ENCODE assay signal across 9 mouse cellular contexts in the genomic region with DNA sequence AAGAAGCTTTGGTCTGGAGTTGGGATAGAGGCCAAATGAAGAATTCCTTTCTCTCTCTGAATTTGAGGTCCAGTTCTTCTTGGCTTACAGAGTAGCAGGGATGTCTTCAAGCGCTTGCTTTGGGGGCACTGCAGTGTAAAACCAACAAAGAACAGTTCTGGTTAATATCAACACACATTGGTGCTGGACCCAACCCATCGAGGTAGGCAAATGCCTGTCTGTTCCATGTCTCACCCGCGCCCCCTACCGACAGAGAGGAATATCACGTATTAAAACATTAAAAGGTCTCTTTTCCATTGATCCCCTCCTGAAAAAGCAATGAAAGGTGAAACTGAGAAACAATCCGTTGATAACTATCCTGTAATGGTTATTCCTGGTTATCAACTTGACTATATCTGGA. TPM values are rescaled to one million over a fixed set of nuclear protein-coding genes. Genes with fewer than 3 reads are reported as not detected.
DNase-seq lines count a peak whose midpoint lies in the region; ATAC-seq lines count a peak whose summit lies in the region.
"Had no signal": no experiment of that assay in that cellular context is flagged by ENCODE, and none has a peak within 500 bp of the region (broad histone marks: within the 10 kb centered on the region; RNA-seq: fewer than 3 reads in every experiment).

No protein-coding gene starts in this region.

- no peak overlapping the region for H3K9ac ChIP-seq in midbrain, embryonic 11.5 days (ENCODE audit: low read length)
- no peak overlapping the region for H3K9ac ChIP-seq in midbrain, embryonic 13.5 days (replicated peaks)
- H3K9ac ChIP-seq in liver, embryonic 12.5 days: no peak overlapping the region

- H3K36me3 ChIP-seq in midbrain, embryonic 11.5 days (ENCODE audit: control insufficient read depth, insufficient read depth, low read length): no peaks in the 10 kb centered on the region
- H3K36me3 ChIP-seq in midbrain, embryonic 13.5 days: no peaks in the 10 kb centered on the region
- H3K36me3 ChIP-seq in liver, embryonic 12.5 days: no peaks in the 10 kb centered on the region

- H3K4me3 ChIP-seq in midbrain, embryonic 11.5 days (ENCODE audit: low read depth, low read length): no peak overlapping the region
- H3K4me3 ChIP-seq in midbrain, embryonic 13.5 days (replicated peaks): no peak overlapping the region
- no peak overlapping the region for H3K4me3 ChIP-seq in liver, embryonic 12.5 days
- H3K4me3 ChIP-seq: erythroblast, embryonic 14.5 days had no signal

- DNase-seq in midbrain, embryonic 11.5 days (ENCODE audit: low spot score, missing footprints): peak; percentile 89
- peak; percentile 78 for DNase-seq in c-Kit-positive CD71-positive TER-119-negative erythroid progenitor cells, embryonic 14.5 days (ENCODE audit: low read depth)
- DNase-seq in gastrocnemius, adult 18-20 months (ENCODE audit: low spot score): peak; percentile 82
- DNase-seq in kidney, postnatal 10 days: peak; percentile 89
- DNase-seq in retina, embryonic 14.5 days (ENCODE audit: low spot score): peak; percentile 84
- DNase-seq in thymus, postnatal 14 days: peak; percentile 80

- H3K4me1 ChIP-seq in midbrain, embryonic 11.5 days (ENCODE audit: control insufficient read depth, insufficient read depth, low read length): no peaks in the 10 kb centered on the region
- H3K4me1 ChIP-seq in midbrain, embryonic 13.5 days (replicated peaks): no peaks in the 10 kb centered on the region
- H3K4me1 ChIP-seq in liver, embryonic 12.5 days: peaks cover 40% of the 10 kb centered on the region

- no peaks in the 10 kb centered on the region for H3K27me3 ChIP-seq in midbrain, embryonic 11.5 days (ENCODE audit: control insufficient read depth, insufficient read depth, low read length)
- no peaks in the 10 kb centered on the region for H3K27me3 ChIP-seq in midbrain, embryonic 13.5 days
- H3K27me3 ChIP-seq in liver, embryonic 12.5 days (replicated peaks): no peaks in the 10 kb centered on the region

- WGBS in midbrain, embryonic 11.5 days: 4% methylated on average over 7 of the region's 7 CpGs
- WGBS in midbrain, embryonic 13.5 days: 5% methylated on average over 7 of the region's 7 CpGs
- WGBS in liver, embryonic 12.5 days (ENCODE audit: insufficient replicate concordance): under 1% methylated on average over 7 of the region's 7 CpGs

- no peak for ATAC-seq in midbrain, embryonic 11.5 days (ENCODE audit: low FRiP score)
- ATAC-seq in midbrain, embryonic 13.5 days: no peak
- ATAC-seq in liver, embryonic 12.5 days: peak; percentile 47; the same call in 1 of the 2 replicates

- no peak overlapping the region for H3K27ac ChIP-seq in midbrain, embryonic 11.5 days (ENCODE audit: low read depth, low read length)
- H3K27ac ChIP-seq in midbrain, embryonic 13.5 days: no peak overlapping the region
- no peak overlapping the region; the same call in 1 of the 2 replicates for H3K27ac ChIP-seq in liver, embryonic 12.5 days

- H3K4me2 ChIP-seq in midbrain, embryonic 11.5 days: no peak overlapping the region
- H3K4me2 ChIP-seq in midbrain, embryonic 13.5 days (replicated peaks): no peak overlapping the region
- H3K4me2 ChIP-seq in liver, embryonic 12.5 days: no peak overlapping the region

- no peaks in the 10 kb centered on the region for H3K9me3 ChIP-seq in midbrain, embryonic 11.5 days (ENCODE audit: control insufficient read depth, low read length)
- H3K9me3 ChIP-seq in midbrain, embryonic 13.5 days: no peaks in the 10 kb centered on the region
- no peaks in the 10 kb centered on the region for H3K9me3 ChIP-seq in liver, embryonic 12.5 days (replicated peaks)

RNA-seq across cellular contexts. Expression of a gene that starts 7.9 kb away (rescaled TPM):
- polyA plus RNA-seq in midbrain, embryonic 11.5 days (2014; fragmentation: Nextera tagmentation; extraction: Ambion mirVana): 24.2 and 30.1 TPM in 2 replicates
- 39.7 and 40.3 TPM in 2 replicates for polyA plus RNA-seq in midbrain, embryonic 13.5 days (2015; fragmentation: Nextera tagmentation; extraction: Ambion mirVana)
- 100 to 1,000 TPM in 1 of 2 experiments, 10 to 100 TPM in 1; 91.2 to 116 TPM for total RNA-seq in gastrocnemius, adult 18-20 months (2021)
- 31.9 and 34.5 TPM in 2 replicates for polyA plus RNA-seq in liver, embryonic 12.5 days (2016; fragmentation: Nextera tagmentation; extraction: Ambion mirVana)

RNA-seq across cellular contexts. Expression of a gene that starts 19.0 kb away (rescaled TPM):
- 5.3 and 7.0 TPM in 2 replicates for polyA plus RNA-seq in midbrain, embryonic 11.5 days (2014; fragmentation: Nextera tagmentation; extraction: Ambion mirVana)
- 11.0 and 12.2 TPM in 2 replicates for polyA plus RNA-seq in midbrain, embryonic 13.5 days (2015; fragmentation: Nextera tagmentation; extraction: Ambion mirVana)
- total RNA-seq in gastrocnemius, adult 18-20 months (2021): 1 to 10 TPM; 2.6 to 3.6 TPM
- polyA plus RNA-seq in liver, embryonic 12.5 days (2016; fragmentation: Nextera tagmentation; extraction: Ambion mirVana): 7.8 and 8.0 TPM in 2 replicates

RNA-seq across cellular contexts. Expression of a gene that starts 53.2 kb away (rescaled TPM):
- 30.3 and 35.7 TPM in 2 replicates for polyA plus RNA-seq in midbrain, embryonic 11.5 days (2014; fragmentation: Nextera tagmentation; extraction: Ambion mirVana)
- polyA plus RNA-seq in midbrain, embryonic 13.5 days (2015; fragmentation: Nextera tagmentation; extraction: Ambion mirVana): 22.7 and 24.0 TPM in 2 replicates
- total RNA-seq in gastrocnemius, adult 18-20 months (2021): 10 to 100 TPM; 43.4 to 44.3 TPM
- 45.4 and 46.4 TPM in 2 replicates for polyA plus RNA-seq in liver, embryonic 12.5 days (2016; fragmentation: Nextera tagmentation; extraction: Ambion mirVana)
